Mouse (Mus musculus) cerebellum, adult 18-20 months (tissue): ENCODE results near the gene Dut.

Source experiments
- DNase-seq, 2 experiments: peaks; one replicate each; pipeline ENCODE4 v3.0.0; 2021

Gene Dut

GRCm38 (mm10) chr2:125305671-125306070 lies 58.7 kb downstream of the Dut start:
- no peak for DNase-seq
